Mouse (Mus musculus): ENCODE measurements at regions not wholly inside any gene's neighbourhood (a gene's known extent, or its start where the extent isn't known, plus 50 kb on each side); places are given as distances from the start of the nearest gene placed in this dataset.

DNA sequence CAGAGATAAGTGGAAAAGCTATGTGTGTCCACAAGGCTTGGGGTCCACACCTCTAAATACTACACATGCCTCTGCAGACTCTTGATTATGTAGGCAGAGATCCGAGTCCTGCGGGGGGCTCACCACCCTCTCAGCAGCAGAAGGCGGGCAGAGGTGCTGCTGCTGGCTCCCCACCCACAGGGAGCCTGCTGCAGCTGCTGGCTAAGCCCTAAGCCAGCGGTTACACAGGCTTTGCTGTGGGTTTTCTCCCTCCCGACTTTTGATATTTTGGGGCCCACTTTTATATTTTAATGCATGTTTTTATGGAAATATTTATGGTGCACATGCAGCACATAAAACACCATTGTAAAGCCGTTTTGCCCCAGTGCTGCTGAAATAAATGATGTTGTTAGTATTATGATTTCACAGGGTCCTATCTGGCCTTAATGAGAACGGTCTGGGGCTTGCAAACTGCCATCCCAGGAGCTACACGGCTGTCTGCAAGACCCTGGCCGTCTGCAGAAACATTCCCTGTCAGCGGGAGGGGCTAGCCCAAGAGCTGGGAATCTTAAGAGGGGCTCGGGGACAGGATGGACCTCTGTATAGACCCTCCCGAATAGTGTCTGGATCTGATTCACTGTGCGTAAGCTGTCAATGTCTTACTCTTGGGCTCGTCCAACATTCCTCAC lies 82.9 kb upstream of the Actrt2 start:
- no peak overlapping the region for H3K4me3 ChIP-seq (replicated peaks in 1 of 3; ENCODE audit: low read depth in 2 of 3, low read length in 2 of 3, poor library complexity in 1 of 3)
- no peak for TF ChIP-seq PAX5 (IDR thresholded peaks at IDR 0.05; ENCODE audit: low read length)
- TF ChIP-seq IRF4 (IDR thresholded peaks at IDR 0.05; ENCODE audit: low read depth, low read length): no peak
- no peak for TF ChIP-seq MEF2A (IDR thresholded peaks at IDR 0.05; ENCODE audit: borderline replicate concordance, low read depth, low read length)
- no peak for TF ChIP-seq TBP (conservative IDR thresholded peaks at IDR 0.05; ENCODE audit: low read depth, low read length)
- TF ChIP-seq ZC3H11A (IDR thresholded peaks at IDR 0.05; ENCODE audit: low read depth, low read length): no peak
- no peak for TF ChIP-seq TCF12 (IDR thresholded peaks at IDR 0.05; ENCODE audit: low read depth, low read length)
- TF ChIP-seq JUN (IDR thresholded peaks at IDR 0.05; ENCODE audit: insufficient read depth, low read depth, low read length): no peak
- no peak for TF ChIP-seq MAZ (IDR thresholded peaks at IDR 0.05; ENCODE audit: low read depth, low read length)
- TF ChIP-seq CTCF (conservative IDR thresholded peaks at IDR 0.05 in 1 of 2, IDR thresholded peaks at IDR 0.05 in 1 of 2; ENCODE audit: low read depth in 2 of 2, low read length in 2 of 2): no peak
- no peak for TF ChIP-seq MAFK (IDR thresholded peaks at IDR 0.05; ENCODE audit: insufficient replicate concordance, low read length)
- TF ChIP-seq NRF1 (IDR thresholded peaks at IDR 0.05; ENCODE audit: low read depth, low read length): no peak
- TF ChIP-seq POLR2A (IDR thresholded peaks at IDR 0.05; ENCODE audit: low read depth, low read length): no peak
- TF ChIP-seq BHLHE40 (IDR thresholded peaks at IDR 0.05; ENCODE audit: low read depth, low read length): no peak
- TF ChIP-seq EP300 (IDR thresholded peaks at IDR 0.05; ENCODE audit: low read length): no peak
- no peak for TF ChIP-seq ETS1 (conservative IDR thresholded peaks at IDR 0.05; ENCODE audit: low read depth, low read length)
- no peak for TF ChIP-seq MYC (IDR thresholded peaks at IDR 0.05; ENCODE audit: low read depth, low read length)
- TF ChIP-seq USF2 (conservative IDR thresholded peaks at IDR 0.05; ENCODE audit: low read depth, low read length): no peak
- TF ChIP-seq UBTF (IDR thresholded peaks at IDR 0.05; ENCODE audit: low read depth, low read length): no peak
- no peak for TF ChIP-seq E2F4 (IDR thresholded peaks at IDR 0.05; ENCODE audit: insufficient replicate concordance, low read depth, low read length)
- DNase-seq (ENCODE audit: extremely low read depth): no peak
- no peaks in the 10 kb centered on the region for H3K79me2 ChIP-seq (replicated peaks; ENCODE audit: control insufficient read depth, extremely low read depth, insufficient read depth, poor library complexity, severe bottlenecking)
- dilution Hi-C loops (cut with MboI; ENCODE audit: extremely low pct_ligation_motif_present, extremely low pct_unique_long_range_greater_than_20kb, low sequenced_read_pairs): no loop called here
- in situ Hi-C loops (cut with MboI; ENCODE audit: low pct_ligation_motif_present, low pct_unique_long_range_greater_than_20kb, low sequenced_read_pairs): loop anchor here (10.0 kb wide), 1 partner anchor 74 kb away; no protein-coding TSS in a partner anchor
- H3K4me2 ChIP-seq (ENCODE audit: insufficient read depth, low read depth, poor library complexity, severe bottlenecking): no peak overlapping the region
- H3K9me3 ChIP-seq (replicated peaks; ENCODE audit: low read length): peaks cover 3% of the 10 kb centered on the region
- no peaks in the 10 kb centered on the region for H3K36me3 ChIP-seq (replicated peaks in 1 of 2; ENCODE audit: control insufficient read depth in 1 of 2, insufficient read depth in 1 of 2, low read length in 1 of 2)
- H3K9ac ChIP-seq (ENCODE audit: insufficient read depth, low read depth): no peak overlapping the region
- no peak overlapping the region for H3K27ac ChIP-seq (ENCODE audit: insufficient read depth, low read depth)
- H3K27me3 ChIP-seq (replicated peaks): peaks cover 64% of the 10 kb centered on the region
- no peaks in the 10 kb centered on the region for H3K4me1 ChIP-seq (ENCODE audit: control insufficient read depth in 1 of 2, insufficient read depth in 2 of 2)

- Histone ChIP-seq H3K27me3 (replicated peaks) (peaks cover 69% of the 10 kb centered on the region), H3K9me3 (replicated peaks; ENCODE audit: low read length) (no peaks in the 10 kb centered on the region), H3K27ac (ENCODE audit: insufficient read depth, low read depth) (no peak overlapping the region), H3K4me2 (ENCODE audit: insufficient read depth, low read depth, poor library complexity, severe bottlenecking) (no peak overlapping the region), H3K79me2 (replicated peaks; ENCODE audit: control insufficient read depth, extremely low read depth, insufficient read depth, poor library complexity, severe bottlenecking) (no peaks in the 10 kb centered on the region), H3K4me3 (replicated peaks in 1 of 3; ENCODE audit: low read depth in 2 of 3, low read length in 2 of 3, poor library complexity in 1 of 3) (no peak overlapping the region), H3K36me3 (replicated peaks in 1 of 2; ENCODE audit: control insufficient read depth in 1 of 2, insufficient read depth in 1 of 2, low read length in 1 of 2) (no peaks in the 10 kb centered on the region), H3K9ac (ENCODE audit: insufficient read depth, low read depth) (no peak overlapping the region), H3K4me1 (ENCODE audit: control insufficient read depth in 1 of 2, insufficient read depth in 2 of 2) (no peaks in the 10 kb centered on the region)
- dilution Hi-C loops (cut with MboI; ENCODE audit: extremely low pct_ligation_motif_present, extremely low pct_unique_long_range_greater_than_20kb, low sequenced_read_pairs) (no loop called here), in situ Hi-C loops (cut with MboI; ENCODE audit: low pct_ligation_motif_present, low pct_unique_long_range_greater_than_20kb, low sequenced_read_pairs) (loop anchor here (10.0 kb wide), 1 partner anchor 70 kb away; no protein-coding TSS in a partner anchor)
- DNase-seq (ENCODE audit: extremely low read depth): no peak
- no peak for TF ChIP-seq MXI1 (IDR thresholded peaks at IDR 0.05; ENCODE audit: low read depth, low read length)
- TF ChIP-seq RAD21 (IDR thresholded peaks at IDR 0.05; ENCODE audit: low read depth, low read length): no peak
- TF ChIP-seq SMC3 (IDR thresholded peaks at IDR 0.05; ENCODE audit: low read depth, low read length): no peak
- TF ChIP-seq USF2 (conservative IDR thresholded peaks at IDR 0.05; ENCODE audit: low read depth, low read length): no peak
- TF ChIP-seq ZNF384 (IDR thresholded peaks at IDR 0.05; ENCODE audit: low read depth, low read length): no peak
- no peak for TF ChIP-seq POLR2A (IDR thresholded peaks at IDR 0.05; ENCODE audit: low read depth, low read length)
- TF ChIP-seq ZMIZ1 (IDR thresholded peaks at IDR 0.05; ENCODE audit: low read depth, low read length): no peak
- no peak for TF ChIP-seq ZKSCAN1 (IDR thresholded peaks at IDR 0.05; ENCODE audit: borderline replicate concordance, low read depth, low read length)
- TF ChIP-seq GABPA (IDR thresholded peaks at IDR 0.05; ENCODE audit: insufficient replicate concordance, low read depth, low read length): no peak
- no peak for TF ChIP-seq MAX (IDR thresholded peaks at IDR 0.05; ENCODE audit: low read length)
- TF ChIP-seq UBTF (IDR thresholded peaks at IDR 0.05; ENCODE audit: low read depth, low read length): no peak
- no peak for TF ChIP-seq MEF2A (IDR thresholded peaks at IDR 0.05; ENCODE audit: borderline replicate concordance, low read depth, low read length)
- no peak for TF ChIP-seq JUN (IDR thresholded peaks at IDR 0.05; ENCODE audit: insufficient read depth, low read depth, low read length)
- no peak for TF ChIP-seq CHD2 (IDR thresholded peaks at IDR 0.05; ENCODE audit: low read length)
- no peak for TF ChIP-seq NRF1 (IDR thresholded peaks at IDR 0.05; ENCODE audit: low read depth, low read length)
- no peak for TF ChIP-seq SIN3A (IDR thresholded peaks at IDR 0.05; ENCODE audit: low read length)
Measured at GRCm38 (mm10) chr4:154754445-154754844, 82.8 kb upstream of the Ttc34 start.
